17 mouse cellular contexts compared by ENCODE assay signal in genomic region chr11:37600533-37600932, GRCm38 (mm10).
"Had no signal": no experiment of that assay in that cellular context is flagged by ENCODE, and none has a peak within 500 bp of the region (broad histone marks: within the 10 kb centered on the region; RNA-seq: fewer than 3 reads in every experiment).

No protein-coding gene starts in this region.

- H3K4me3 ChIP-seq: liver, embryonic 15.5 days; megakaryocyte, embryonic 14.5 days; midbrain, embryonic 13.5 days; midbrain, embryonic 15.5 days; neural tube, embryonic 12.5 days; stomach, embryonic 15.5 days had no signal

- H3K9ac ChIP-seq: liver, embryonic 15.5 days; liver, postnatal 0 days; midbrain, embryonic 13.5 days; midbrain, embryonic 15.5 days; neural tube, embryonic 12.5 days; stomach, embryonic 15.5 days had no signal

- H3K27ac ChIP-seq: liver, embryonic 15.5 days; macrophage; midbrain, embryonic 13.5 days; midbrain, embryonic 15.5 days; neural tube, embryonic 12.5 days; stomach, embryonic 15.5 days; stomach, postnatal 0 days had no signal

- H3K27me3 ChIP-seq: liver, embryonic 15.5 days; megakaryocyte, embryonic 14.5 days; midbrain, embryonic 13.5 days; midbrain, embryonic 15.5 days; neural tube, embryonic 12.5 days; stomach, embryonic 15.5 days had no signal

- H3K9me3 ChIP-seq: liver, embryonic 15.5 days; megakaryocyte, embryonic 14.5 days; midbrain, embryonic 13.5 days; midbrain, embryonic 15.5 days; neural tube, embryonic 12.5 days; stomach, embryonic 15.5 days had no signal

- H3K36me3 ChIP-seq: liver, embryonic 15.5 days; midbrain, embryonic 13.5 days; midbrain, embryonic 15.5 days; neural tube, embryonic 12.5 days; stomach, embryonic 15.5 days had no signal

- H3K4me1 ChIP-seq: liver, embryonic 15.5 days; megakaryocyte, embryonic 14.5 days; midbrain, embryonic 13.5 days; midbrain, embryonic 15.5 days; neural tube, embryonic 12.5 days; stomach, embryonic 15.5 days had no signal

- DNase-seq: liver, postnatal 0 days; lung, adult 2 months; lung, postnatal 10 days; lung, postnatal 36 days; right cerebral cortex, postnatal 14 days; thymus, adult 18-20 months; thymus, postnatal 14 days; thymus, postnatal 36 days had no signal

- ATAC-seq: liver, postnatal 0 days; midbrain, embryonic 13.5 days; midbrain, embryonic 15.5 days had no signal

- H3K4me2 ChIP-seq: liver, embryonic 15.5 days; midbrain, embryonic 11.5 days; midbrain, embryonic 13.5 days; midbrain, embryonic 15.5 days; neural tube, embryonic 12.5 days; stomach, embryonic 15.5 days had no signal
